Mouse (Mus musculus) splenic B cell, adult 2 months (primary cell): ENCODE measurements at regions not wholly inside any gene's neighbourhood (a gene's known extent, or its start where the extent isn't known, plus 50 kb on each side); places are given as distances from the start of the nearest gene placed in this dataset.

ENCODE experiments used
- DNase-seq: peaks from one replicate; pipeline ENCODE4 v3.0.0-alpha.2; 2011; ENCODE audit warnings: low read depth, low spot score
- H3K27me3 ChIP-seq: 2 replicates; pipeline ENCODE4 v1.6.1; 2012; ENCODE audit warnings: mild to moderate bottlenecking, low read length, moderate library complexity, mixed read lengths; ENCODE audit not compliant: control insufficient read depth, poor library complexity, insufficient read depth, severe bottlenecking
- H3K36me3 ChIP-seq: 2 replicates; pipeline ENCODE4 v1.6.1; 2012; ENCODE audit warnings: mild to moderate bottlenecking, low read length, moderate library complexity, mixed read lengths; ENCODE audit not compliant: control insufficient read depth, poor library complexity, insufficient read depth, severe bottlenecking

DNA sequence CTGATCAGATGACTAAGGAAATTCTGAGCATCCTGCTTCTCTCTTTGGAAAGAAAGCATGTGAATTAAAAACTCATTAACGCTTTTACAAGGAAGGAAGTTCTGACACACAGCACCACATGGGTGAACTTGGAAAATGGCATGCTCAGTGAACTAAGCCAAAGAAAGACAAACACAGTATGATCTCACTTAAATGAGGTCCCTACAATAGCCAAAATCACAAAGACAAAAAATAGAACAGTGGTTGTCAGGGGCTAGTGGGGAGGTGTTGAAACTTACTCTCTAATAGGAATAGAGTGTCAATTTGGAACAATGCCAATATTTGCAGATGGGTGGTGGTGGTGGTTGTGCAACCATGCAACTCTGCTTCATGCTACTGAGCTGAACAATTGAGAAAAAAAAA is 172.7 kb upstream of the Prkcq start:
- H3K27me3 ChIP-seq: no peaks in the 10 kb centered on the region; the same call in 1 of the 2 replicates
- no peak for DNase-seq
- no peaks in the 10 kb centered on the region for H3K36me3 ChIP-seq

GRCm38 (mm10) chr2:11005806-11006205 is 166.1 kb upstream of the Prkcq start:
- DNase-seq: no peak
- Histone ChIP-seq H3K36me3 (no peaks in the 10 kb centered on the region), H3K27me3 (no peaks in the 10 kb centered on the region)

DNA sequence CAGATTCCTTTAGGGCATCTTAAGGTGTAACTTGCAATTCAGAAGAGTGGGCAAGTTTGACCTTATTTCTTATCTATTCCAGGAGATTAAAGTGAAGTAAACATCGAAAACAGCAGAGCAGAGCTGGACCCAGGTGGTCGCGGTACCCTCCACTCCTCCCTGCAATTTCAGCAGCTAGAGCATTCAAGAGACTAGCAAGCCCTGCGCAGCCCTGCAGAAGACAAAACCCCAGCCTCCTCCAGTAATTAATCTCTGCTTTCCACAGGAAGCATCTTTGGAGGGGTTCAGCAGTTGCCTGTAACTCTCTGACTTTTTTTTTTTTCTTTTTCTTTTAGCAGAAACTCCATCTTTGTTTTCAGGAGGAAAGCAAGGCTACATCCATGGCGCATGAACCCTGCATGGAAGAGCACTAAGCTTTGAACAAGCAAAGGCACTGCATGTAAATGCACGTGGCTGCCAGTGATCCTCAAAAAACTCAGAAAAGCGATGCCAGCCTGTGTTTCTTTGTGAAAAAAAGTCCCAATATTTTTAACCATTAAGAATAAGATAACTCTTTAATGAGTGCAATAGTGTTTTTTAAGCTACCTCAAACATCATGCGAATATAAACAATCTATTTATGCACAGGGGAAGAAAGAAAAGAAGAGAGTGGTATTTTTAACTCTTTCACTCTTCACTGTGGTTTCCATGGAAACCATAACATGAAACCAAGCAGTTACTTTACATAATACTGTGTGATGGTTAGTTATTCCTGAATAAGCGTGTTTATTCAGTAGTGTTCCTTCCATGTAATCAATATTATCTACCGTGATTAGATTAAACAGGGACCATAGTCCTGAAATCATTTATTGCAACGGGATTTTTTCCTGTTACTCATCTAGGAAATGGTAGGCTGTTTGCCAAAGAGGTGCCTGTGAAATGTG is 160.6 kb upstream of the Prkcq start:
- no peaks in the 10 kb centered on the region for H3K36me3 ChIP-seq
- DNase-seq: no peak
- no peaks in the 10 kb centered on the region for H3K27me3 ChIP-seq

DNA sequence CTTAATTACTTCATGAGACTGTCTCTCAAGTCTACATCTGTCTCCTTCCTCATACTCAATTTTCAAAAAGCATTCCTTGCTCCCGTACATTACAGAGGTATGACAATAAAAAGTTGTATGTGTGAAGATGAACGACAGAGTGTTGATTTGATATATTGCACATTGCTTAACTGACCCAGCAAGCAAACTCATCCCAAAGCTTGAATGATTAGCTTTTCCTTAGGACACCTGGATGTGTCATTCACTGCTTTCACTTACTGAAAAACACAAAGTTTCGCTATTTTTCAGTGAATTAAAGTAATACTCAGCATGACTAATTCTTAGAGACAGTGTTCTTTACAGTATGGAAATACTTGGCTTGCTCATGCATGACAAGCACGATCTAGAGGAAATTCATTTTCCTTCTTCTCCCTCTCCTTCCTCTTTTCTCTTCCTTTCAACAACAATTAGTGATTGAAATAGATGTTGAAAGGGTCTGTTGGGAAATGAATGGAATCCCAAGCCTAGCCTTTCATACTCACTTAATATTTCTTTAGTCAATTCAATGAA is 159.5 kb upstream of the Prkcq start:
- no peak for DNase-seq
- Histone ChIP-seq H3K36me3 (no peaks in the 10 kb centered on the region), H3K27me3 (no peaks in the 10 kb centered on the region)

DNA sequence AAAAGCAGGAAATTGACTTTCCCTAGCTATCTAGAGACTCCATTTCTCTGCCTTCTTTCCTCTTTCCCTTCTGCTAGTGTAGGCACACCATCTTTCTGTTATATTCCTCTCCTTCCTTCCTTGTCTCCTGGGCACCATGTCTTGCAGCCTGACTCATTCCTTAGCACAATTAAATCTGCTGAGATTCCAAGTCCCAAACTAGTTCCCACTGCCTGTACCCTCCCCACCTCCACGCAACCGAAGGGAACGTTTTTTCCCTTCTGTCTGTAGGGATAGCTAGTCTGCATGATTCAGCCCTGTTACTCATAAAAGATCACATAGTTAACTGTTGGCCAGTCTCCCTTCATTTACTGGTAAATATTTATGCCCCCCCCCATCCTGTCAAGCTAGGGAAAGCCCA is 158.8 kb upstream of the Prkcq start:
- Histone ChIP-seq H3K27me3 (no peaks in the 10 kb centered on the region), H3K36me3 (no peaks in the 10 kb centered on the region)
- DNase-seq: no peak

DNA sequence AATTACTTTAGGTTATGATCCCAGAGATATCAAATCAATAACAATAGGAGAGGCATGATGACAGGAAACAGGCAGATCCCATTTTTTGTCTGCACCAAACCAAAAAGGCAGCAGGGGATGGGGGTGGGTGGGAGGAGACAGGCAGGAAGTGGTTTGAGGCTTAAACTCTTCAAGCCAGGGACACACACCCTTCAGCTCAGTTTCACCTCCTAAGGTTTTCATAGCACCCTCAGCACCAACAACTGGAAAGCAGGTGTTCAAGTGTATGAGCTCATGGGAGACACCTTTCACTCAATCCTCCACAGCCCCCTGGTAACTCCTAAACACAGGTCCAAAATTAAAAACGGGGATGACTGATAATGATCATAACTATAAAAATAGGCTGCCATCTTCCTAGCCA is 155.5 kb upstream of the Prkcq start:
- DNase-seq: no peak

DNA sequence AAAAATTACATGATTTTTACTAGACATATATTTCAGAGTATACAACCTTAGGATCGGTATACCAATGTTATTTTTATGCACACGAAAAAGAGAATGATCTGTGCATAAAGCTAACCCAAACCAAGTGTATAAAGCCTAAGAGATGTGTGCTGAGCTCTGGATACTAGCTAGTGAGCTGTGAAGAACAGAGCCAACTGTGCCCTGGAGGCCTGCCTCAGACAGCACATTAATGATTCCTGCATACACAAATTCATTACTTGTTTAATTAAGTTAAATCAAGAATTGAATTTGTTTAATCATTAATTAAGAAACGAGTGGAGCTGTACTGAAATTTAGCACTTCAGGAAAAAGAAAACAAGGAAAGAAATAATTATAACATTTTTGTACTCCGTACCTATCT is 139.0 kb upstream of the Prkcq start:
- Histone ChIP-seq H3K27me3 (no peaks in the 10 kb centered on the region), H3K36me3 (no peaks in the 10 kb centered on the region)
- no peak for DNase-seq

More for the DNA sequence above, 155.5 kb upstream of the Prkcq start:
- H3K27me3 ChIP-seq: no peaks in the 10 kb centered on the region
- H3K36me3 ChIP-seq: no peaks in the 10 kb centered on the region

GRCm38 (mm10) chr2:11034178-11034577 is 137.7 kb upstream of the Prkcq start:
- H3K36me3 ChIP-seq: no peaks in the 10 kb centered on the region
- DNase-seq: no peak
- no peaks in the 10 kb centered on the region for H3K27me3 ChIP-seq

DNA sequence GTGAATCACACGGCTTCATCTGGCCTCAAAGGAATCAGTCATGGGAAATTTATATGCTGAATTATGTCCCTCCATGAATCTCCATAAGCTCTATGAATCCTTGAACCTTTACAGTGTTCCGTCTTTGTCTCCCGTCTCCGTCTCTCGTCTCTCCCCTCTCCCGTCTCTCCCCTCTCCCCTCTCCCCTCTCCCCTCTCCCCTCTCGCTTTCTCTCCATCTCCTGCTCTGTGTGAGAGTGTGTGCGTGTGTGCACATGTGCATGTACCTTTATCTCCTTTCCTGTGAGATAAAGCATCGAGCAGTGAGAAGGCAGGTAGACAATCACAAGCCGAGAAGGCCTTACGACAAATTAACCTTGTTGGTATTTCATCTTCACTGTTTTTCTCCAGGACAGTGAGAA is 134.6 kb upstream of the Prkcq start:
- Histone ChIP-seq H3K27me3 (no peaks in the 10 kb centered on the region), H3K36me3 (no peaks in the 10 kb centered on the region)
- DNase-seq: no peak

- no peak for DNase-seq
- no peaks in the 10 kb centered on the region for H3K27me3 ChIP-seq
Measured at GRCm38 (mm10) chr2:11038440-11038839, 133.5 kb upstream of the Prkcq start.

DNA sequence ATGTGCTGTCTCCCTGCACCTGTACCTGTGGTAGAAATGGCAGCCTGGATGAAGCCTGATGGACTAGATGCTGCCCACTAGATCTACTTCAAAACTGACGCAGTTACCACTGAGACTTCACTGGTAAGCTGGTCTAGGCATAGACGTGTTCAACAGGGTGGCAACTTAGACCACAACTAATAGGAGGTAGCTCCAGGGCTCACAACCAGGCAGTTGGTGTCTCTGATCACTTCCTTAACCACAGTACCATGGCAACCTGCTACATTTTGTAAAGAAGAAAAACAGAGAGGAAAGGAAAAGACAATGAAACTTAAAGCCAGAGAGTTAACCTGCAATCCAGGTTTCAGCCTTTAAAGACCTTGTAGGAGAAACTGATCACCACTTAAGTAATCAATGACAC is 131.9 kb upstream of the Prkcq start:
- Histone ChIP-seq H3K36me3 (no peaks in the 10 kb centered on the region), H3K27me3 (no peaks in the 10 kb centered on the region)
- no peak for DNase-seq

More at GRCm38 (mm10) chr2:11038440-11038839, 133.5 kb upstream of the Prkcq start:
- H3K36me3 ChIP-seq: no peaks in the 10 kb centered on the region

- H3K36me3 ChIP-seq: no peaks in the 10 kb centered on the region
Measured at GRCm38 (mm10) chr2:11044727-11045274, 127.1 kb upstream of the Prkcq start.

DNA sequence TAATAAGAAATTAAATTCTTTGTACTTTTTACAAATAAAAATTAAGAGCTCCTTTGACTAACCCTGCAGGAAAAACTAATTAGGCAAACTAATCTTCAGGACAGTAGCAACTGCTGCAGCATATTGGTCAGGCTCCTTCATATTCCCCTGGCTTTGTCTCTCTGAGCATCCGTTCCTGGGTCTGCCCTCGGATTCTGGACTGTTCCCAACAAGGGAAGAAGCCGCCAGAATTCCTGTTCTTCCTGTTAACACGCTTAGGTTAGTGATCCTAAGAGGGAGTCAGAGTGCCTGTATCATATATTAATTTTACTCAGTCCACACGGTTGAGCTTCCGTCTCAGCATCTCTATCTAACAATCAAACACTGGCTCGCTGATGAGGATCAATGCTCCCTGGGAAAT is 120.3 kb upstream of the Prkcq start:
- DNase-seq: no peak
- no peaks in the 10 kb centered on the region for H3K36me3 ChIP-seq

More at GRCm38 (mm10) chr2:11044727-11045274, 127.1 kb upstream of the Prkcq start:
- no peaks in the 10 kb centered on the region for H3K27me3 ChIP-seq
- DNase-seq: no peak

GRCm38 (mm10) chr2:11059731-11060425 is 112.0 kb upstream of the Prkcq start:
- H3K36me3 ChIP-seq: no peaks in the 10 kb centered on the region
- peak; percentile 30 for DNase-seq
- H3K27me3 ChIP-seq: no peaks in the 10 kb centered on the region

More for the DNA sequence above, 120.3 kb upstream of the Prkcq start:
- no peaks in the 10 kb centered on the region for H3K27me3 ChIP-seq

- DNase-seq: no peak
- Histone ChIP-seq H3K36me3 (no peaks in the 10 kb centered on the region), H3K27me3 (no peaks in the 10 kb centered on the region)
Measured at GRCm38 (mm10) chr2:11067384-11067783, 104.5 kb upstream of the Prkcq start.
